Mouse (Mus musculus) spleen, postnatal 0 days (tissue): Measurements from ENCODE around the gene Klk4. TPM values are rescaled to one million over a fixed set of nuclear protein-coding genes. Genes with fewer than 3 reads are reported as not detected.

Source experiments
- polyA plus RNA-seq: library from polyadenylated mRNA; unstranded; fragments of >200 nt; fragmentation: Nextera tagmentation; extraction: Ambion mirVana; gene quantifications from 2 replicates; pipeline ENCODE4 v1.2.1, GENCODE M21; 2015

Klk4 gene
- not detected in 2 replicates for polyA plus RNA-seq

GRCm38 (mm10) chr7:43880912-43881311, at the start of gene Klk4:
Klk4 (plus strand) TSS chr7:43881160.

GRCm38 (mm10) chr7:43841701-43842100, 39.3 kb upstream of the Klk4 start, which contains the start of gene Klk5:
Klk5 (plus strand) TSS chr7:43841971.

GRCm38 (mm10) chr7:43933440-43933839, 52.5 kb downstream of the Klk4 start, which contains the start of gene Klk15:
Klk15 (plus strand) TSS chr7:43933740.

Other genes starting within 250 kb of the Klk4 start
- gene Ceacam18, start 246.5 kb upstream of the Klk4 start, polyA plus RNA-seq, result 0.17 and 0.32 TPM in 2 replicates
- gene Siglece, start 221.0 kb upstream of the Klk4 start, polyA plus RNA-seq, result 11.6 and 13.4 TPM in 2 replicates
- gene Ctu1, start 209.1 kb upstream of the Klk4 start, polyA plus RNA-seq, result 6.1 and 6.5 TPM in 2 replicates
- gene Klk14, start 190.7 kb upstream of the Klk4 start, polyA plus RNA-seq, result not detected in 2 replicates
- gene Klk13, start 168.6 kb upstream of the Klk4 start, polyA plus RNA-seq, result 0.21 TPM in 1 of 2 replicates, not detected in the other
- gene Klk12, start 112.3 kb upstream of the Klk4 start, polyA plus RNA-seq, result not detected in 2 replicates
- gene Klk11, start 106.6 kb upstream of the Klk4 start, polyA plus RNA-seq, result not detected in 2 replicates
- gene Klk10, start 100.1 kb upstream of the Klk4 start, polyA plus RNA-seq, result 2.0 and 2.6 TPM in 2 replicates
- not detected in 2 replicates for gene Klk9, start 89.3 kb upstream of the Klk4 start, polyA plus RNA-seq
- gene Klk8, start 83.6 kb upstream of the Klk4 start, polyA plus RNA-seq, result 5.9 and 6.4 TPM in 2 replicates
- not detected in 2 replicates for gene Klk7, start 69.9 kb upstream of the Klk4 start, polyA plus RNA-seq
- not detected in 2 replicates for gene Klk6, start 56.7 kb upstream of the Klk4 start, polyA plus RNA-seq
- gene Klk5, start 39.2 kb upstream of the Klk4 start, polyA plus RNA-seq, result not detected in 2 replicates
- not detected in 2 replicates for gene Klk15, start 52.6 kb downstream of the Klk4 start, polyA plus RNA-seq
- gene Klk1b8, start 69.5 kb downstream of the Klk4 start, polyA plus RNA-seq, result not detected in 2 replicates
- gene Klk1b1, start 85.6 kb downstream of the Klk4 start, polyA plus RNA-seq, result not detected in 2 replicates
- gene Klk1b9, start 94.9 kb downstream of the Klk4 start, polyA plus RNA-seq, result not detected in 2 replicates
- gene Klk1b11, start 114.7 kb downstream of the Klk4 start, polyA plus RNA-seq, result not detected in 2 replicates
- not detected in 2 replicates for gene Klk1b26, start 131.0 kb downstream of the Klk4 start, polyA plus RNA-seq
- not detected in 2 replicates for gene Klk1b27, start 171.1 kb downstream of the Klk4 start, polyA plus RNA-seq
- not detected in 2 replicates for gene Klk1b21, start 221.2 kb downstream of the Klk4 start, polyA plus RNA-seq
- not detected in 2 replicates for gene Klk1b22, start 231.5 kb downstream of the Klk4 start, polyA plus RNA-seq